Mouse (Mus musculus) c-Kit-negative CD71-positive TER-119-positive erythroid progenitor cells, embryonic 14.5 days (primary cell): ENCODE data around the gene Ces4a.
"Not testable (repeated sequence)": the region's sequence is repeated elsewhere in the genome, so short reads cannot be mapped to it uniquely, and the experiment has no call there.

ENCODE experiments used
- DNase-seq: peaks from one replicate; pipeline ENCODE4 v3.0.0-alpha.2; 2013; ENCODE audit warnings: low read depth, low spot score

Ces4a gene

DNA sequence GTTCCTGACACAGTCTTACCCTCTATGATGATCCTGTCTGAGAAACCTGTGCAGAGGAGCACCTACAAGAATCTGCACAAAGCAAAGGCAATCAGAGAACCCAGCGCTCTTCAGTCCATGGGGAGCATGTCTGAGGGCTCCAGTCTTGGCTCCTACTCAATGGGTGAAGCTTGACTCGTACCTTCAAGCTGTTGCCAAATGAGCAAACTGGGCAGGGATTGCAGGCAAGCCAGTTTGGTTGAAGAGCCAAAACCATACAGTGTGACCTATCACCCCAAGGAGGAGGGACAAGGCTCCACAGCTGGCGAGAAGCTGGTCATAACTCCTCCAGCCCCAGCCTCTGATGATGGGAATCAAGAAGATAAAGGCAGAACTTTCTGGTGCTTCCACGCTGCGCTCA, at the start of gene Ces4a:
TSS of gene Ces4a (plus strand) at position 292 of the 400 bp plus-strand sequence.
- DNase-seq, result no peak

DNA sequence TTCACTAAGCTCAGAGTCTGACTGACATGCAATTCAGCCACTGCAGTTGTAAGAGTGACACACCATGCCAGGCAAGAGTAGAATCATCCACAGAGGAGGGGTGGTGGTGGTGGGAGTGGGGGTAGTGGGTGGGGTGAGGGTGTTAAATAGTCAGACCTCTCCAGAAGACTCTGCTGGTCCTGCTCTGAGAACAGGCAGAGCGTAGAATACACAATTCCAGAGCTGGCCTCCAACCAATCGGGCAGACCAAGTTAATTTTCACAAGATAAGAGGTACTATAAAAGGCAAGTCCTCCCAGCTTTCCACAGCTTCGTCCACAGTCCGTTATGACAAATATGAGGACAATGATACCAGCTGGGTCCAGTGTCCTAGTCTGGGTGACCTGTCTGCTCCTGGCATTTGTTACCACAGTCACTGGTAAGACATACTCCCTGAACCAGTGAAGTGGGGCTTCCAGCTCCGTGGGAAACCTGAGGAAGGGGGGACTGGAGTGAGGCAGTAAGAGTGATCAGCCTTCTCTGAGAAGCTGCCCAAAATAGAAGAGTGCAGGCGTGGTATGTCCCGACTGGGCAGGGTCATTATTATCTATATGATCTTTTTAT, 48.0 kb upstream of the Ces4a start, which contains the start of gene Ces3b:
TSS of gene Ces3b (plus strand) at position 305 of the 602 bp plus-strand sequence.
- no peak for DNase-seq

DNA sequence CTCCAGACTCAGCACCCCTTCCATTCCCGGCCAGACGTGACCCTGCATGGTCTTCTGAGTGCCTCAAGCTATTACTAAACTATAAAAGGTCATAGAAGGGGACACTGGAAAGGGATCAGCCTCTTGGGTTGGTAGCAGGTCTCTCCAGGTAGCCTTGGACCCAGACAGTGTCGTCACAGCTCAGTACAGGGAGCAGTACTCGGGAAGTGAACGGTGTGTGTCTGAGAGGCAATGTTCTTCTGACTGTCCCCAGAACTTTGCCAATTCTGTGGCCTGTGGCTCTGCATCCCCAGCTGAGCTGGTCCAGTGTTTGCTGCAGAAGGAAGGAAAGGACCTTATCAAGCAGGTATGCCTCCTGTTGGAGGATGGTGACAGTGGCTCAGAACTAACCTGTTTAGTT, 43.4 kb upstream of the Ces4a start:
- not testable (repeated sequence) for DNase-seq

DNA sequence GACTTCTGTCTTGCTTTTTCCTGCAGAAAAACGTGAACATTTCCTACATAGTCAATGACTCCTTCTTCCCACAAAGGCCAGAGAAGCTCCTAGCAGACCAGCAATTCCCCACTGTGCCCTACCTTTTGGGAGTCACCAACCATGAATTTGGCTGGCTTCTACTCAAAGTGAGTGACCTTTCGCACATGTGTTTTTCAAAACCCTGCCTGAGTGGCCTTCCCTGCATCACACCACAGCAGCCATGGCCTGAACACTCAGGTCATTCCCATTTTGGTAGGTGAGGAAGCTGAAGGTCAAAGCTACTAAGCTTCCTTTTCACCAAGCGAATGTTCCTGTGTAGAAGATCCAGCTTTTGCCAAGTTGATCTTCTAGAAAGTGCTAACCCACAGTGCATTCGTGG, 43.0 kb upstream of the Ces4a start:
- DNase-seq, result no peak

DNA sequence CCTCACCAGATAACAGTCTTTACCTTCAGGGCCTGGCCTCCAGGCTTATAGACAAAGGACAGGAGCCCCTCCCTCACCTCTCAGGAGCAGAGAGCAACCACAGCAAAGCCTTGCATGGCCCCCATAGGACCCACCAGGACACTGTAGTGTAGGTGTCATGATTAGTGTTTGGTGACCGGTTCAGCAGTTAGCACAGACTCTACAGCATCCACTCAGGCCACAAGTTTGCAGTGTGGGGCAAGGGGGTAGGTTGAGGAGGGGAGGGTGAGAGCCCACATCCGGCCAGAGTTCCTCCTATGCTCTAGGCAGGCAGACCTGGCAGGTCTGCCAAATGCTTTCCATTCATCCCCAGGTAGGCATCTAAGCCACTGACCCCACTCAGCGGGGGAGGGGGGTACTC, 37.6 kb upstream of the Ces4a start:
- DNase-seq, result no peak

DNA sequence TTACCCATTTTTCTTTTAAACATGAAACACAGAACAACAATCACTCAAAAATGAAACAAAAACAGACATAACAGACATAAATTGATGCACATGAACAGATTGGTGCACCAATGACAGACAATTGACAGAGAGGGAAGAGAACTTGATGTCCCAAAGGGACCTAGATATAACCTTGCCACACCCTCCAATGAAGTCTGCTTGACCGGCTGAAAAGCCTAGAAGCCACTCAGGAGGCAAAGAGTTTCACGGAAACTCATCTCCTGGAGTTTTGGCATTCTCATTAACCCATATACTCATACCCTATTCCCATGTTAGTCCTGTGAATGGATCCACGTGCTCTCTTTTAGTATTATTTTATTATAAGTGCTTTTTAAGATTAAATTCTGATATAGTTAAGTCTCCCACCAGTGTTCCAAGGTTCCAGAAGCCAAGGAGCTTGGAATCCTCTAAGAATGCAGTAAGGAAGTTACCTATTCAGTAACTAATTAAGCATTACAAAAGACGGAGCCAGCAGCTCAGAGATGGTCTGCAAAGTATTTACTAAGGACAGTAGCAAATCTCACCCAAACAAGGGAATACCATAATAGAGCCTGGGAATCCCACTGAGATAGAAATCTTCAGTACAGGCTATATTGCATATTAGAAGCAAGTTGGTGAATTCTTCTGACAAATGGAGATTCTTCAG, 29.4 kb upstream of the Ces4a start:
- DNase-seq, result not testable (repeated sequence)

DNA sequence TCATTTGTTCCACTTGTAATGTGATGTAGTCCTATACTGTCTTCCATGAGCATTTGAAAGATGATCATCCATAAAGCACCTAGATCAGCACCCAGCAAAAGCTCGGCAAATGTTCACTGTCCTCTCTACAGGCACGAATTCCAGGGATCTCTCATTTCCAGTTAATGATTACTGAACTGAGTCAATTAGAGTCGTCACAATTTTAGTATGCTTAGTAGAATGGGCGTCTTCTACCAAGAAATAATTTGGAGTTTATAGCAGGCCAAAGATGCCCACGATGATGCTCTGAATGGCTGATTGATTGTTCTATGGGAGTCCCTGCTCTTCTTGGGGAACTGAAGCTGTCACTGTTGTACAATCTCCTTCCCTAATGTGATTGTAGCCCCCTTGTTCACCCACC, 27.9 kb upstream of the Ces4a start:
- DNase-seq, result not testable (repeated sequence)

DNA sequence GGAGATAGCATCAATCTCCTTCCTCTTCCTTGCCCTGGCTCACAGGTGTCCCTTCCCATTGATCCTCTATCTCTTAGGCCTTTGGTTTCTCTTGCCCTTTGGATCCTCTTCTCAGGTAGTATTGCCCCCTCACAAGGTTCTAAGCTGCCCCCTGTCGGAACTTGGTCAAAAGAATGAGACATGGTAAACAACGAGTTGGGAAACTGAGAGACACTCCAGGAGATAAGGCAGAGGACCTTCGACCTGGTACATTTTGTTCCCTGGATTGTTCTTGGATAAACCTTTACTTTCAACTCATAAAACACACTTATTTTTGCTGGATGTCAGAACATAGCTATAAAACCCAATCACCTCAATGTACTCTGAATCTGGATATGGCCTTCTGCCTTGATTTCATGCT, 27.4 kb upstream of the Ces4a start:
- no peak for DNase-seq

DNA sequence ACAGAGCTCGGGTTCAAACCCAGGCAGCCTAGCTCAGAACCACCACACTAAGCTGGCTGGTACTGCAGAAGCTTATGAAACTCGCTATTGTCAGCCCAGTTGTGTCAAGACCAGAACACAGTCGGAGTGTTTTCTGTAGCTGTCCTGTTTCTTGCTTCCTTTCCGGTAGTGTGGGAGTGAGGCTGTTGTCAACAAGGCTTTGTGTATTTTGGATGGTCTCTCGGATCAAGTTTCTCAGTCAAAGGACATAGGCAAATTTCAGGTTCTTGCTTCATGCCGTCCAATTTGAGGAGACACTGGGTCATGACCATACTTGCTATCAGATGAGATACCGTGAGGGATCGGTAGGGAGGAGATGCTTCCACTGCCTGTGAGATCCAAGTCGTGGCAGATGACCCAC, 1.7 kb upstream of the Ces4a start:
- no peak for DNase-seq

DNA sequence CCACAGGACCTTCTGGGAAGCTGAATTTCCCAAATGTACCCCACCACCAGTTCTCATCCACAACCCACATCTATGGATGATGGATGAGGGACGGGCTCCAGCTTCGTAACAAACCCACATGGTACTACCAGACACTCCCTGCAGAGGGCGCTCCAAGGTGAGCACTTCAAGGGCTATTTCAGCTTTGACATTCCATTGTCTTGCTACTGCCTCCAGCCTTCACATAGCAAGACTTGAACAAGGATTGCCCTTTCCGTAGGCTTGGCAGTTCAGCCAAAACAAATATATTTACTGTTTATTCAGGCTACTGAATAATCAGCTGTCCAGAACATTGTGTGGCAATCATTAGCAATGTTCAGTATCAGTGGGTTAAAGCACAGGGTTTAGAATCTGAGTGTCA, 6.8 kb downstream of the Ces4a start:
- DNase-seq, result no peak

DNA sequence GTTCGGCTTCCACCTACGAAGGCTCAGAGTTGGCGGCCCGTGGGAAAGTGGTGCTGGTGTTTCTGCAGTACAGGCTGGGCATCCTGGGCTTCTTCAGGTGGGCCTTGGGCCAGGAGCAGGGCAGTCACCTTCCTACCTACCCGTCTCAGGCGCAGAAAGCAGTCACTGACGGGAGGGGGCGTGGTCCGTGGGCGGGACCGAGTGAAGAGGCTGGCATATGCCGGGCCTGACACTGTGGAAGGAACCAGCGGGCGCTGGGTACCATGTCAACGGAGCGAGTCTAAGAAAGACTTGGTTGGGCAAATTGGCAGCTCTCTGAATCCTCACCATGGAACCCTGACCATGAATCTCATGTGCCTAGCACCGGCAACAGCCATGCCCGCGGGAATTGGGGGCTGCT, 10.8 kb downstream of the Ces4a start:
- DNase-seq, result no peak

DNA sequence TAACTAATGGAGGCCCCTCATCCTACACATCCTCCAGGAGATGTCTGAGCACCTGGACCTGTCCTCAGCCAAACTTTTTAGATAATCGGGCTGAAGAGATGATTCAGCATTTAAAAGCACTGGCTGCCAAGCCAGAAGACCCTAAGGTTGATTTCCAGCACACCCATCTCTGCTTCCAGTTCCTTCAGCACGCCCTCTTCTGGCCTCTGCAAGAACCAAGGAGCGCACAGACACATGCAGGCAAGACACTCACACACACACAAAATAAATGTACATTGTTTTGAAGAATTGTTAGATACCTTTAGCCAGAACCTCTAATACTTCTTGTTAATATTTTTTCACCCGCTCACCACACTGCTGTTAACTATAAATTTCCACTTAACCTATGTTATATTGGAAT, 20.1 kb downstream of the Ces4a start:
- DNase-seq, result no peak

DNA sequence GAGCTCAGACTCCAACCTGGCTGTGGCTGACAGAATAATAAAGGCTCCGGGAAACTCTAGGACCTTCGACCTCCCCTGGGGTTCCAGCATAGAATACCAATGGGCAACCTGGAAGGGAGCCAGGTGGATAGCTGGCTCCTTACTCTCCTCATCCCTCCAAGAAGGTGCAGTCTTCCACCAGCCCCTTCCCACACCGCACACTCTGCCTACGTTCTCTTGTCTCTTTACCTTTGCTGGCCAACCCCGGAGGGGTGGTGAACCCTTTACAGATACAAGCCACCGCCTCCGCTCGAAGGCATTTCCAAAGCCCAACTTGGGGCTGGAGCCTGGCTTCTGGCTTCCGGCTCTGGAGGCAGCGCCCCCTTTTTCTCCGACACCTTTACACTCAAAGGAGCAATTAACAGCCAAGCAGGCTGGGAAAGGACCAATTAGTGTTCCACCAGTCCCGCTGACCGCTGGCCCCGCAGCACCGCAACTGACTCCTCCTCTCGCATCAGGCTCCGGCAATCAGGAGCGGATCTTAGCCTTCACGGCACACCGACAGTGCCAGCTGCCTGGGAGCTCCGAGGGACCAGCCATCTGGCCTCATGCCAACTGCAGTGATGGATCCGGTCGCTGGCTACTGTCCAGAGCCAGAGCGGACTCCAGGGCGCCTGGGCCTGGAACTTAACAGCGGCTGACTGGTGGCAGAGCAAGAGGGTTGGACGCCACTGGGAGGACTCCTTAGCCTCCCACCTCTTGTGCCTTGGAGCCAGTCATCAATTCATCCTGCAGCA, 21.2 kb downstream of the Ces4a start:
- DNase-seq, result no peak

DNA sequence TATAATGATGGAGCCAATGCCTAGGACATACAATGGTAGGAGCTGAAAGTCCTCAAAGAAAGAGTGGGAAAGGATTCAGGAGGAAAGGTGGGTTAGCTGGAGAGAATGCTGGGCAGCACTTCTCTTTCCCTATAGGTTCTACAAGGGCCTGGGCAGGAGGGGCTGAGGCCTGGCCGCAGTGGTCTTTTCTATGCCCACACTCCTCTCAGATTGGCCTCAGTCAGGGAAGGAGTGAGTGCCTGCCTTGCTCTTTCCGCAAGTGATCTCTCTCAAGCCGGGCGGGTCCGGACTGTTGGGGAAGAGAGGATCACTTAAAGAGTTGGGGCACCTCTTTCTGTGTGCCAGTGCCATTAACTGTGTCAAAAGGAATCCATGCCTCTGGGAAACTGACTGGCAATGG, 22.7 kb downstream of the Ces4a start:
- DNase-seq, result no peak

DNA sequence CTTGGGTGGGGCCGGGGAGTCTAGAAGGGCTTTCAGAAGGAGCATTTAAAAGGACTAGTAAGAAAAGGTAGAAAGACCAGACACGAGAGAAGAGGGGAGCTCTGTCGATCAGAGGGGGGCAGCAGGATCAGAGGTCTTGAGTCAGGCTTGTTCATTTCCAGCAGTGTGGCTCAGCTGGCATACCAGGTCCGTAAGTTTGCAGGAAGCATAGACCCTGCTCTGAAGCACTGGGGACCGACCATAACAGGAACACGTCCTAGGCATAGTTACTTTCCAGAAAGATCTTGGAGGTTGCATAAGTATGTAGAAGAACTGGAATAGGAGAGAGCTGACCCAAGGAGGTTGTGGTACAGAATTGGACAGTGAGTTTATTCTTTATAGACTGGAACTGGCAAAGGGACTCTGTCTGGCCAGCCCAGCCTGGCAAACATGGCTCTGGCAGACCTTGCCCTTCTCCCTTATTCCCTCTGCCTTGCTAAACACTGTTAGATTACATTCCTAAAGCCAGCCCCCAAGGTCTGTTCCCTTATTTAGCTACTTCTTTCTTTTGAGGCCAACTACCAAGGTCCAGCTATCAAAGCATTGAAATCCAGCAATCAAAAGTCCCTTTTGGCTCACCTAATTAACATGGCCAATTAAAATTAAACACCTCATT, 23.6 kb downstream of the Ces4a start:
- DNase-seq, result no peak

DNA sequence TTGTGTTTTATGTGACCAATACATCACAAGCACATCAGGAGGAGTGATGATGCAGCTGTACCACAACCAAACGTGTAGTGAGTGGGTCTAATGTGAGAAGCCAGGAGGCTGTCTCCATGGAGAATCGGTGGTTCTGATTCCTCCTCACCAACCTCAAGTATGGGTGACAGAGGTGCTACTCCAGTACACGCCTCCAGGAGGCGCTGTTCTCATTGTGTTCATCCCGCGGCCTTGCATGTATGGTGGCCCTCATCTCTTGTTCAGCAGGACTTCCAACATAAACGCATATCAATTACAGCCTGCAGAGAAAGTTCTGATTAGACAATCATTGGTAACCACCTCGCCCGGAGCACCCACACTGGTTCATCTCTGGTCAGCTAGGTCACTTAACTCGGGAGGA, 26.0 kb downstream of the Ces4a start:
- no peak for DNase-seq

DNA sequence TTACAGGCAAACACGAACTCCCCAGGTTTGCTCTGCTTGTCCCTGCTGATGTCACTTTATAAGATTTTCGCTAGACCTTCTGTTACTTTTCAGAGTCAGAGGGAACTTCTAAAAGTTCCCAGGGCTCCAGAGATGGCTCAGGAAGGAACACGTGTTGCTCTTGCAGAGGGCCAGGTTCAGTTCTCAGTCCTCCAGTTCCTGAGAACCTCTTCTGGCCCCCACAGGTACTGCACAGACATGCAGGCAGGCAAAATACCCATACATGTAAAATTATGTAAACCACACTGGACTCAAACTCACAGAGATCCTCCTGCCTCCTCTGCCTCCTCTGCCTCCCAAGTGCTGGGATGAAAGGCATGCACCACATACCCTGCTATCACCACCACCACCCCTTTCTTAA, 26.5 kb downstream of the Ces4a start:
- no peak for DNase-seq

DNA sequence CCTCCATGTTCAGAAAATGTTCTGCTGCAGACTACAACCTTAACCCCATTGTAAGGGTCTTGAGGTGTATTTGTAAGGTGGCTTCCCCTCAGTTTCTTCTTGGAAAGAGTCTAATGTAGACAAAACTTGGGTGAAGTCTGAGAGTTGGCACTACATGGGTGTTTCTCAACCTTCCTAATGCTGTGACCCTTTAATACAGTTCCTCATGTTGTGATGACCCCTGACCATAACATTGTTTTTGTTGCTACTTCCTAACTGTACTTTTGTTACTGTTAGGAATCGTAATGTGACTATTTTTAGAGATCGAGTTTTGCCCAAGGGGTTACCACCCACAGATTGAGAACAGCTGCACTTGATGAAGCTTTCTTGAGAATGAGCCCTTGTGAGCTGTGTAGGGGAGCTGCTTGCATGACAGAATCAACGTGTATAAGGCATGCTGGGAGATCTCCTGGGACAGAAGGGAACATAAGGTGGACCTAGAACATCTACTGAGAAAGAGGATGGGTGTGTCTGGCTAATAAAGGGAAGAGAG, 29.6 kb downstream of the Ces4a start:
- no peak for DNase-seq

DNA sequence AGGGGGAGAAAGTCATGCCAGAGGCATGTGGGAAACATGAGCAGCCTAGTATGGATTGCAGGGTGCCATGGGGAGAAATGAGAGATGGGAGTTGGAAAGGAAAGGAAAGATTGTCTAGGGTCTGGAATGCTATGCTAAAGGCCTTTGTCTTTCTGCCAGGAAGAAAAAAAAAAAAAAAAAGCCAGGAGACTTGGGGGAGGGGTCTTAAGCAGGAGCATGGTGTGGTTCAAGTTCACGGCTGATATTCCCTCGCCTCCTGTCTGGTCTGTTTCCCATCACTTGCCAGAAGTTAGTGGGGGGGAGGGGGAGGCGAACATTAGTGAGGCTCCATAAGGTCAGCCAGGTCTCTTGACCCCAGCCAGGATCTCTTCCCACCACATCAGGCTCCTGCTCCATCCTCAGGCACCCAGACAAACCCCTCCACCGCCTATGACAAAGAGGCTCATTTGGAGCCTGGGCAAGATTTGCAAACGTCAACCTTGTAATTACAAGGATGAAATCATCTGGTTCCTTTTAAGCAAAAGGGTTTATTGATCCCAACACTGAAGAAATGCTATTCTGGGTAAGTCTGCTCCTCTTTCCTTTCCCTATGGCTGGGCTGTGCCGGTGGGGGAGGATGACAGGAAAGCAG, 32.8 kb downstream of the Ces4a start:
- DNase-seq, result no peak

DNA sequence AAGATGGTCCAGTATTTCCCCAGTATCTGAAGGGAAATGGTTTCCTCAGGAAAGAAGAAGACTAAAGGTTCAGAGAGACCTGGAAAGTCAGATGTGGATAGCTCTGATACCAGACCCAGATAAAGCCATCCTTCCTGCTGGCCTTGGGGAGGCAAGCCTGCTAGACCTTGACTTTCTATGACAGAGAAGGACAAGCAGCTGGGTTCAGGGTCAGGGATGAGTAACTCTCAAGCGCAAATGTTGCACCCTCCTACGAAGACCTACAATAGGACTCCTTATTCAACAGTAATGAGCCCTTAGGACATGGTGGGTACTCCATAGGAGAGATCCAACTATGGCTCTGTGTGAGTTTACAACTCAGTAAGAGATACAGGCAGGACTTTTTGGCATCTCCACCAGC, 33.6 kb downstream of the Ces4a start:
- no peak for DNase-seq

DNA sequence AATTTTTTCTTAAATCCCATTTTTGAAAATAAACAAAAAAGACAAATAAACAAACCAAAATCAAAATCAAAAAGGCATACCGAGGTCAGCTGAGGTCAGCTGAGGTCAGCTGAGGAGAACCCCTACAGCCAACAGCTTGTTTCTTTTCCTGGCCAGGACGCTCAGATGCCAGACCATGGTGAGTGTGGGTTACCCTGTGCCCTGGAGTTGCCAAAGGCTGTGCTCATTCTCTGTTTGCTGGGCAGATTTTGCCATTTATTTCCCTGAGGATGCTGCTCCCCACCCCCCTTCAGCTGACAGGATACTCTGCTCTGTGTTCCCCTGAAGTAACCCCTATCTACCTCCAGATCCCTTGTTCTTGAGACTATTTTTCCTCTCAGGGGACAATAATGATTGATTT, 35.5 kb downstream of the Ces4a start:
- no peak for DNase-seq

DNA sequence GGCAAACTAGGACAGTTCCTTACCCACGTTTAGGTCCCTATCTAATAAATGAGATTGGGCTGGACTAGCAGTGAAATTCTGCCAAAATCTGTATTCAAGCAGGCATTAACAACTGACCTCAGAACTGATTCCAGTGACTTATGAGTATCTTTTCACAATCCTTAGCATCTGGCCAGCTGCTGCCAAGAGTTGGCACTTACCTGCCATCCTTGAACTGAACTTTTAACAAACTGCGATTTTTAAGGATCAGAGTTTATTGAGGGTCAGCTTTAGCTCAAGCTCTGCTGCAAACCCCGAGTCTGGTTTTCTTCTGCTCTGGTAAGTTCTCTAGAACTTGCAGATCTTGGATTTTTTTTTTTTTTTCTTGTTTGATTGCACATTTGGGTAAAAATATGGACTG, 38.0 kb downstream of the Ces4a start:
- DNase-seq, result no peak
